Mouse (Mus musculus) kidney, adult 18-20 months (tissue): ENCODE data around the gene Tnrc18.

Experiments used
- DNase-seq: peaks from one replicate; pipeline ENCODE4 v3.0.0; 2021

The Tnrc18 gene

DNA sequence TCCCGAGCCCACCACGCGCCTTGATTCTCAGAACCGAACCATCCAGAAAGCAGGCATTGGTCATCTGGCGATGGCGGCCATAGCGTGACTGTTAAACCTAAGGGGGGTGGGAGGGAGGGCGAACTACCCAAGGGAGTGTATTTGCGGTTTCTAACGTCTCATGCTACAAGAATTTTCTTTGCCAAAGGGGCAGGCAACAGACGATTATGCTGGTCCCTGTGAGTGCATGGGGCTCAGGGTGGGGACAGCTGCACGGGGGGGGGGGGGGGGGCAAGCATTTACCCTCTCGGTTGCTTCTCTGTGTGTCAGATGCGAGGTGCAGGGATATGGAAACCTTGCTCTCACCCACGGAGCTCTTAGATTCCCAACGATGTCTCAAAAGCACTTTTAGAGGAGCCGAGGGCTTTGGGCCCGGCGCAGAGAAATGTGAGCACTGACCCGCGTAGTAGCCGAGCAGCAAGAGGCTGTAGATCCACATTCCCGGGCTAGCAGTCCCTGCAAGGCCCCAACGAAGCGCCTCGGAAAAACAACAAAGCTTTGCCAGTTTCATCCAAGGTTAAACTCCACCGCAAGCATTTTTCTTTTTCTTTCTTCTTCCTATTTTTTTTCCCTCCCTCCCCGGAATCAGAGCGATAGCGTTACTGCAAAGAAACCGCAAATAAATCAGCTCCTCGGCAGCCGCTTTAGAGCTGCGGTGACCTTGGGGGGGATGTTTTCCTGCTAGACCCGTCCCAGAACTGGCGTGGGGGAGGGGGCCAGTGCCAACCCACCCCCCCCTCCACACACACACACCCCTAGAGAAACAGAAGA is 5.0 kb upstream of the Tnrc18 start:
- DNase-seq = peak; percentile 74

DNA sequence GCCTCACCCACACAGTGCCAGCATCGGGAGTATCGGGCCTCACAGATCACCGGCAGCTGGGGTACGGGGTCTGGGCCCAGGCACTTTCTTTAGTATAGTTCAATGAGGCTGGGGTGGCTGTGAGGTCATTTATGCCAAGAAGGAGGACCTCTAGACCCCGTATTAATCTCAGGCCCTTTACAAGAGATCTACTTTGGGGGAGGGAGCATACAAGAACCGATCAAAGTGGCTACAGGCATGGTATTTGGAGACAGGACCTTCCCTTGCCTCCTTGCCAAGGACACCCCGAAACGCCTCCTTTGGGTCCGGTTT is 4.5 kb upstream of the Tnrc18 start:
- no peak for DNase-seq

DNA sequence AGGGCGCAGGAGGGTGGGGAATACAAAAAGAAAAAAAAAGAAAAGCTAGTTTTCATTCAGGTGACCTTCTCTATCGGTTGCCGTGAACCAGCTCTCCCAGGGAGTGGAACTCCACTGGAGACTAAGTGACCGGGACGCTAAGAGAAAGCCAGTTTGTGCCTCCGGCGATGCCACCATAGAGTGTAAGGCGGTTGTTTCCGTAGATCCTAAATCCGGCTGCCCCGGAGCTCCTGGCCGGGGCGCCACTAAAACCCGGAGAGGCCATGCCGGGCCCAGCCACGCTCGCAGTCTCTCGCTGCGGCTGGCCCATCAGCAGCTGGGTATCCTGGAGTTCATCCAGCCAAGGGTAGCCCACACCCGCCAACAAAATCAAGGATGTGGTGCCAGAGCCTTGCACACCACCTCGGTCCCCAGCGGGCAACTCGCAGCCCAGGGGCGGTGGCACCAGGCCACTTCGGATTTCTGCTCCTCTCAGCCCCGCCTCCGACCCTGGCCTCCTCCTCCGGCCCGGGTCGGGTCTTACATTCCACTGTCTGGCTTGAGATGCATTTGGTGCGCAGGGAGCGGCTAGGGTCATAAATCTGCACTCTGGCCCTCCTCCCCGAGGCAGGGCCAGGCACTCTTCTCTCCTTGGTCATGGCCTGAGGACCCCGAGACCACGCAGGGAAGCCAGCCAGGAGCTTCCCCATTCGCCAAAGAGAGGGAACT is 4.0 kb upstream of the Tnrc18 start:
- DNase-seq = peak; percentile 95

DNA sequence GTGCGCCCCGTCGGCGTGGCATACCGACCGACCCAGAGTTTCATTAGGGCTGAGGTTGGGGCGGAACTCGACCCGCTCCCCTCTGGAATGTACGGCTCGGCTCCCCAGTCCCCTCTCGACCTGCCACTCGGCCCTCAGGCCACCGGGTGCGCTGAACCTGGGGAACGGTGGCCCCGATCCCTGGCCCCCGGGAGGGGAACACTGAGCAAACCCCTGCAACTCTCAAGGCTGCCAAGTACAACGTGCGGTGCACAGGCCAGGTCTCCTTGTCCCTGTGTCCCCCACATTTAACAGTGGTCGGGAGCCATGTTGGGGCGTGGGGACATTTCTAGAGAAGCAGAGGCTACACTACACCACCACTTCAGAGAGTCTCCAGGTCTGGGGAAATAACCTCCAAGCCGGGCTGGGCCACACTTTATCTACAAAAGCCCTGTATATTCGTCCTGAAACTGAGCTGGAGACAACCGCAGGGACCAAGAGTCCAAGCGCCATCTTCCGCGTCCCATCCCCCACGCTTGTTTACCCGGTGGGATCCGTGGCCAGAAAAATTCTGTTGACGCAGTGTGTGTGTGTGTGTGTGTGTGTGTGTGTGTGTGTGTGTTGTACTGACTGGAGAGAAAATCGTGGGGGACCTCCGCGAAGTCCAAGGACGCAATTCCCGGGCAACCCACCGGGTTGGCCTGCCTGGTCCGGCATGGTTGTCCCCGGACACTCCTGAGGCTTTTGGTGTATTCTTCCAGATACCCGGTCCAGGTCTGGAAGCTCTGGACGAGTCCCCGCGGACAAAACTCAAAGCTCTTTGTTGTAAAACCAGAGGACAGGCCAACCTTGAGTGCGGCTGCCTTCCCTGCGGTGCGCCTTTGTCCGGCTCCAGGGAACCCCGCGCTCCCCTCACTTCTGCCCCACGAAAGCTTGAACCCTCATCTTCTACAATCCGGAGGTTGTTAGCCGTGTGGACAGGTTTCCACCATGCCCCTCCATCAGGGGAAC is 3.1 kb upstream of the Tnrc18 start:
- DNase-seq = peak; percentile 84

DNA sequence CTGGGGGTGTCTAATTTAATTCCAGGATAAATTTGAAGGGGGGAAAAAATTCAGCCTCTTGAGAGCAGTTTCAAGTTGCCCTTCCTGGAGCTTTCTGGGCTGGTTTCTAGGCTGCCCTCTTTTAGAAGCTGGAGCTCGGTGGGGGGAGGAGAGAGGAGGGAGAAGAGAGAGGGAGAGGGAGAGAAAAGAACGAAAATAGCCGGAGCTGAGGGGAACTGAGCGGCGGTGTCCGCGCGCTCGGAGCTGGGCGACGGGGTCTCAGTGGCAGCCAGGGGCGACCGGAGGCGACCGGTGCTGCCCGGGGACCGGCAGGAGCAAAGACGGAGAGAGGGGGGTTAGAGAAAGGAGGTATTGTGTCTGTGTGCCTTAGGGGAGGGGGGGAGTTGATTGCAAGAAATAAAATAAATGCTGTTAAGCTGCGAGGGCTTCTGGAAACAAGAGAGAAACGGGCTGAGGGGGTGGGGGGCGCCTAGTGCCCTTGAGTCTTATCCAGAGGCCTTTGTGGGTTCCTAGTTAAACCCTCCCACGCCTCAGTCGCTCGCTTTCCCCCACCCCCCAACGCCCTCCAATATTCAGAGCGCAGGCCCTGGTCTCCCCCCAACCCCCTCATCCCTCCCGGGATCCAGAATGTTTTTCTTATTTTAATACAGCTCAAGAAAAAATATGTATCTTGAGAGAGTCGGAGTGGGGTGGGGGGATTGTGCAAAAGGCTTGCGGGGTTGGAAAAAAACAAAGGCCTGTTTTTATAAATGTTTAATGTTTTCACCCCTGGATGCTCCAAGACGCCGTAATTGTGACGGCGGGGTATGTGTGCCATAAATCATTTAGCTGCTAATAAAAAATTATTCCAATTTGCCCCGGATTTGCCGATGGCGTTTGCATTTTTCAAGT is 2.2 kb upstream of the Tnrc18 start:
- peak; percentile 70 for DNase-seq

DNA sequence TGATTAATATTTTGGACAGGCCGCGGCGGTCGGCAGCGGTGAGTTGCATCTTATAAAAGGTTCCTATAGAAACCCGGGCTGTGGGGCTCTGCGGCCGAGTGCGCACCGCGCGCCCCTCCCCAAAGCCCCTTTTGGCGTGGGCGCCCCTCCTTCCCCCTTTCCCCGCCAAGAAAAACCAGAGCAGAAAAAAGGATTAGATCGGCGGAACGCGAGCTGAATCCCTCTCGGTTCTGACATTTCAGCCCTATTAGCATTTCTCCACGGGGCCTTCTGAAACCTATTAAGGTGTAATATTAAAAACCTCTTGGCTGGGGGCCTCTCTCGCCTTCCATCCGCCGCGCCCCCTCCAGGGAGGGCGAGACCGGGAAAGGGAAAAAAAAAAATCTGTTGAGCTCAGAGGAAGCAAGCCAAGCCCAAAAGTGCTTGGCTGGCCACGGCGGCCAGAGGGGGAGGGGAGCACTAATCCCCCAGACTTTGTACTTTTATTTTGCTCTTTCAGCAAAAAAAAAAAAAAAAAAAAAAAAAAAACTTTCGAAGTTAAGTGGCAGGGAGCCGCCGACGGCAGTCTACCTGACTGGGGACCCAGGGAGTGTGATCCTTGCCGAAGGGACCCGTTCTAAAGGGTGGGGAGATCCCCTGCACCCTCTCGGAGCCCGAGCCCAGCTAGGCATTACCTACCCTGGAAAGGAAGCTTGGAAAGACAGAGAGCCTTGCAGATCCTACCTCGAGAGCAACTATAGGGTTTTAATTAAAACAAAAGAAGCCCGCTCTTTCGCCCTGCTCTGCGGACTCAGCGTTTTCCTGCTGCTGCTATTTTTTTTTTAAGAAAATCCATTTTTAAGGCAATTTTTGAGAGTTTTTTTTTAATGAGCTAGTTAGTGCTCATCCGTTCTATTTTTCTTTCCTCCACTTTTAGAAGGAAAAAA is 1.2 kb upstream of the Tnrc18 start:
- DNase-seq = peak; percentile 89

DNA sequence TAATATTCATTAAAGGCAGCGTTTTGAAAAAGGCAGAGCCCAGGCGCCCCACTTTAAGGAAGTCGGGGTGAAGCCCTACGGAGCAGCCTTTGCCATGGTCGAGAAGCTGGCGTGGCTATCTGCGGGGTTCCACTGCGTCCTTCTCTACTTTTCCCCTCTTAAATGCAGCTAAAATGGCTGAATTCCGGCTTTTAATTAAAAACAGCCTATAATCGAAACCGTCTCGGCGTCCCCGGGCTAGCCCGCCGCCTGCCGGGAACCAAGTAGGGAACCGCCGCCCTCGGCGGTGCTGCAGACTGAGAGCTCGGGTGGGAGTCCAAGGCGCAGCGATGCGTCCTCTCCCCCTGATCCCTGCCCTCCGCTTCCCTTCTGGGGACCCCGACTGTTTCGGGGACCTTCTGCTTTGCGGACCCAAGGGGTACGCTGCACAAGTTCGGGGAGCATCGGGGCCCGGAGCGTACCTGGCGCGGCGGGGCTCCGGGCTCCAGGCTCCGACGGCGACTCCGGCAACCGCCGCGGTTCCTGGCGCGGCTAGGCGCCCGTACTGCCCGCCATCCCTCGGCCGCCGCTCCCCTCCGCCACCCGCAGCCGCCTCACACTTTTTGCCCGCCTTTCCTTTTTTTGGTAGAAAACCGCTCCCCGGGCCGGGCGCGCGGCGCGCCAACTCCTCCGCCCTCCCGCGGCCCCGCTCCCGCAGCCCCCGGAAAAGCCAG is 495 bp downstream of the Tnrc18 start:
- peak; percentile 80 for DNase-seq

DNA sequence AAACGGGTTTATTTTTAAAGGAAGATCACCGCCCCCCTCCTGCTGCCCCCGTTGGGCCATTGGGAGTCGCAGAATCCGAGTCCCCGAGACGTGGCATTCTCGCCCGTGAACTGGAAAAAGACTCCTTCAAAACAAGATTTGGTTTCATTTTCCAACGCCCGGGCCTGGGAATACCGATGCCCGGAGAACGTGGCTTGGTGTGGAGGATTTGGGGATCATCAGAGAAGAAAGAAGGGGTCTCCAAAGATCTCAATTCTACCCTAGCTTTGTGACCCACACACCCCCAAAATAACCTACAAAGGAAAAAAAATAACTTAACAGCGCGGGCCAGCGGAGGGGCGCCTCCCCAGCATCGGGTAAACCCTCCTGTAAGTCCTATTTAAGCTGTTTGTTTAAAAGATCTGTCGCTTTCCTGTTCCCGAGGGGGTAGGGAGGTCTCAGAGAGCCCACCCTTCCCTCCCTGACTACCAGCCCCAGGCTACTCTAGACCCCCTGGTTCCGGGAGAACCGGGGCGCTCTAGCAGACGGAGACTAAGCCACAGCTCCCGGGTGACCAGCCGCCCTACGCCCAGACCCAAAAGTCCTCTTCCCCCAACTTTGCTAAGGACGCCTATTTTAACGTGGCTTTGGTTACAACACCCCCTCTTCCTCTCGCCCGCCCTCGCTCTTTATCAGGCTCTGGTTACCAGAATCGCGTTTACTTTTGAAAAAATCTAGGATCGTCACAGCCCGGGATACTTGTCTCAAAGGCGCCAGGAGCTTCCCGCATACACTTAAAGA is 1.2 kb downstream of the Tnrc18 start:
- peak; percentile 71 for DNase-seq

DNA sequence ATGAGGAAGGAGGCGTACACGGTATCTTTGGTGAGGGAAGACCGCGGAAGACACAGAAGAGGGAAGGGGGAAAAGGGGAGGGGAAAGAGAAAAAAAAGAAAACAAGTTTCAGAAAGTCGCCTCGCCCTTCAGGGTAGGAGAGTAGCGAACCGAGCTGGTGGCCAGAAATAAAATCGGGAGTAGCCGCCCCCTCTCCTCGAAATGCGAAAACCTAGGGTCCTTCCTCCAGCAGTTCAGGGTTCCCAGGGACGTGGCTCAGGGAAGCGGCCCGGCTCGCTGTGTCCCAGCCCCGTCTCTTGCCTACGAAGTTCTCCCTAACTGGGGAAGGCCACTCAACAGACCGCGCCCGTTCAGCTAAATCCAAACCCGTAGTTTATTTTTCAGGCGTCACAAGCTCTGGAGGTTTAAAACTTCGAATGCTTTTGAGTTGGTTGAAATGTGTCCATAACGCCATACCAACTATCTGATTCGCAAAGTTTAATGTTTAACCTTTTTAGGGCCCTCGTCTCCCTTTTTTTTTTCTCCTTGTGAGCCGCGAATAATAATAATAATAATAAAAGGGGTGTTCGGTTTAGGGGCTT is 2.0 kb downstream of the Tnrc18 start:
- DNase-seq = peak; percentile 72

DNA sequence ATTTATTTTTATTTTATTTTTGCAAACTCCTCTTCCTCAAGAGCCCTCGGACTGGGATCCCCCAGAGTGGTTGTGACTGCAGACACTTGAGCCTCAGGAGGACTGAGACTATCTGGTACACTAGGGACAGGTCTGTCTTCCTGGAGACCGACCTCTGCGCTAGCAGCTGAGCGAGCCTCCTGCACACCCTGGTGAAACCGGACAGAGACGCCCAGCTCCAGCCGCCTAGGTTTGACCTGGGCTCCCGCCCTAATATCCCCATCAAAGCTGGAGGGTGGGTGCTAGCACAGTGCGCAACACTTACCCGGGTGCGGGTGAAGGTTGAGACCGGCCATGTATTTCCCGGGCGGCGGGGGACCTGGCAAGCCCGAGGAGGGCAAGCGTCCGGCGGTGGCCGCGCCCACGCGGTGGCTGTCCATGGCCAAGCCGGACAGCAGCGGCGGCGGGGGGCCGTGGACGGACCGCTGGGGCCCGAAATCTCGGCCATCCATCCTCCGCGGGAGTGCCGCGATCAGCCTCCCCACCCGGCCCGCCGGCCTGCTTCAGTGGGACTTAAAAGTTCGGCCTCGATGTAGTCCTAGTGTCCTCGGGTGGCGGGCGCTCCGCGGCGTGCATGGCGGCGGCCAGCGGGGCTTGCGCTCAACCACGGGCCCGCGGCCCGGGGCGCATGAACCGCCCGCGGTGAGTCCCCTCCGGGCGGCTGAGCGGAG is 2.6 kb downstream of the Tnrc18 start:
- DNase-seq = peak; percentile 76

DNA sequence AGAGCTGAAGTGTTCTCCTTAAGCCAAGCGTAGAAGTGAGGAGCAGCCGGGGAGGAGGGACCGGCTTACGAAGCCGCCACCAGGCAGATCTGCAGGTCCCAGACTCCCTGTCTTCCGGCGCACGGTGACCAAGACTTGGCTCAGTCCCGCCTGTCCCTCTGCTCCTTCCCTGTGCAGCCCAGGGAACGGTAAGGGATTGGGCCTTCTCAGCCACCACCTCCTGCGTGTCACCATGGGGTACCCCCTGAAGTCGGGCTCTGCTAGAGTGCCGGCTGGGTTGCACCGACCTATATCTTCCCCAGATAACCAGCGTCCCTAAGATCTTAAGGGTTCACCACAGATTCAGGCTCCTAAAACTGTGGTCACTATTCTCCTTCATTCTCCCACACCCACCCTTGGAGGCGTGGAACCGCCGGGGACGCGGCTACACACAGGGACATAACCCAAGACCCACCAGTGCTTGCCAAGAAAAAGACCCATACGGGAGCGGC is 3.3 kb downstream of the Tnrc18 start:
- peak; percentile 68 for DNase-seq

DNA sequence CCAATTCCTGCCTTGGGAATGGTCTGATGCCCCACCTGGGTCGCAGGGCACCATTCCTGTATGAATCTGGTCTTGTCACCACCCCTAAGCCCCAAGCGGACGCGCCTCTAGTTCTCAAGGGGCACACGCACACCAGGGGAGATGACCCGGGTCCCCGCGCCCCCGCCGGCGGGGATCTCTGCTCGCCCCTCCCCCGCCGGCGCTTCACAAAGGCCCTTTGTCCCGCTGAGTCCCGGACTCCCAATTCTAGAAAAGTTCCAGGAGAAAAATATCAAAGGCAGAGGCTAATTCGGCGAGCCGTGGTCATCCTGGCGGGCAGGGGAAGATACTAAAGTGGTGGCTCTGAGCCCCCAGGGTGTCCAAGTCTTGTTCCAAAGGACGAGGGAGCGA is 3.7 kb downstream of the Tnrc18 start:
- peak; percentile 47 for DNase-seq

DNA sequence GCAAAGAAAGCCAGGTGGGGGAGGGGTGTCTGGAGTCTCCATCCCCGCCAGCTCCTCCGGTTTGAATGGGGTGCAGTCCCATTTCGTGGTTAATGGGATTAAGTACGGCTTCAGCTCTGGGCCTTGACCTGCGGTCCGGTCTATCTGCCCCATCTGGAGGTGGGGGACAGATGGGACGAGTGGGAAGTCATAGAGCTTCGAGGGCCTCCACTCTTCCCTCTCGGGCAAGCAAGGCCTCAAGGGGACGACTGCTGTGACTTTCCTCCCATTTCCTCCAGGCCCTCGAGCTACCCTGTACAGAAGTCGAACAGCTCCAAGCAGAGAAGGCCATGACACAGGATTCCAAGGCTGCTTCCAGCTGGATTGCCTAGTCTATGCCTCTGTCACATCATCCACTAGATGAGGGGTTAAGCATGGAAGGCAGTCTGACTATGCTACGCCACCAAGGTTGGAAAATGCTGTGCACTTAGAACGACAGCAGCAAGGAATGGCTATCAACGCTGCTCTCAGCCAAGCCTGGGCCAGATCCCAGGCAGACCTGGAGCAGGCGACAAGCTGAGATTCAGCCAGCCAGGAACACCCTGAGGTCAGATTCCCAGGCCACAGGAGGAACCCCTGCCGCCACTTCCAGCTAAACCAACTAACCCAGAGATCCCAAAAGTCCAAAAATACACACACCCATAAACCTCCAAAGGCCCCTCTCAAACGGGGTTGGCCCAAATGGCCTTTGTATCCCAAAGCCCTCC is 4.3 kb downstream of the Tnrc18 start:
- peak; percentile 65 for DNase-seq

DNA sequence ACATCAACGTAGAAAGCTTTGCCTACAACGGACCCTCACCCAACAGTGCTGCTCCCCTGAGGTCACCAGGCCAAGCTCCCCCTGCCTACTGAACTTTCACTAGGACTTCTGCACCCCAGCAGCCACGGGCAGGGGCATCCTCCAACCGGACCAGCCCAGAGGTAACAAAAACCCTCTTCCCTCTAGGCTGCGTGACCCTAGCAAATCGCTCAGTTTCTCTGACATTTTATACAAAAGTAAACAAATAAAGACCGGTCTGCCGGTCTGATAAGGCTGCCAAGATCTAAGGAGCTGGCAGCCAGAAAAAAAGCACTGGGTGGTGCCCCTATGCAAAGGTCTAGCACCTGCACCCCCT is 4.9 kb downstream of the Tnrc18 start:
- no peak for DNase-seq

DNA sequence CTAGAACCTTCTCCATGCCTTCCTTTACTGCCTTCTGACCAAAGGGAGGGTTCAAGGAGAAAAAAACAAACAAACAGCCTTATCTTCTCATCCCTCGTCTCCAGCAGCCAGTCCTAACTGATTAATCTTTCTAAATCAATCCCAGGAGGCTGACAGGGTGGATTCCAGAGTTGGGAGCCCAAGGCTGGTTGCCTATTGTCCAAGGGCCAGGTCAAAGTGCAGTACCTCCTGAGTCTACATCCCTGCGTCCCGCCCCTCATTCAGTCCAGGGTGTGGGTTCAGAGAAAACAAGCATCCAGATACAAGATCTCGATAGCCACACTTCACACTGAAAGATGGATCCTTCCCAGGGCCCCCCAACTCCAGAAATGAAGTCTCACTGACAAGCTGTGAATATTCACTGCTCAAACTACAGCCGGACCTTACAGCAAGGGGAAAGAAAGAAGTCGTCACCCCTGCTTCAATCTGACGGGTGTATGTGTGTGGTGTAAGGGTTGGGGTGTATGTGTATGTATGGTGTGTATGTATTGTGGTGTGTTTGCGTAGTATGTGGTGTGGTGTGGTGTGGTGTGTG is 5.5 kb downstream of the Tnrc18 start:
- DNase-seq = peak; percentile 67

DNA sequence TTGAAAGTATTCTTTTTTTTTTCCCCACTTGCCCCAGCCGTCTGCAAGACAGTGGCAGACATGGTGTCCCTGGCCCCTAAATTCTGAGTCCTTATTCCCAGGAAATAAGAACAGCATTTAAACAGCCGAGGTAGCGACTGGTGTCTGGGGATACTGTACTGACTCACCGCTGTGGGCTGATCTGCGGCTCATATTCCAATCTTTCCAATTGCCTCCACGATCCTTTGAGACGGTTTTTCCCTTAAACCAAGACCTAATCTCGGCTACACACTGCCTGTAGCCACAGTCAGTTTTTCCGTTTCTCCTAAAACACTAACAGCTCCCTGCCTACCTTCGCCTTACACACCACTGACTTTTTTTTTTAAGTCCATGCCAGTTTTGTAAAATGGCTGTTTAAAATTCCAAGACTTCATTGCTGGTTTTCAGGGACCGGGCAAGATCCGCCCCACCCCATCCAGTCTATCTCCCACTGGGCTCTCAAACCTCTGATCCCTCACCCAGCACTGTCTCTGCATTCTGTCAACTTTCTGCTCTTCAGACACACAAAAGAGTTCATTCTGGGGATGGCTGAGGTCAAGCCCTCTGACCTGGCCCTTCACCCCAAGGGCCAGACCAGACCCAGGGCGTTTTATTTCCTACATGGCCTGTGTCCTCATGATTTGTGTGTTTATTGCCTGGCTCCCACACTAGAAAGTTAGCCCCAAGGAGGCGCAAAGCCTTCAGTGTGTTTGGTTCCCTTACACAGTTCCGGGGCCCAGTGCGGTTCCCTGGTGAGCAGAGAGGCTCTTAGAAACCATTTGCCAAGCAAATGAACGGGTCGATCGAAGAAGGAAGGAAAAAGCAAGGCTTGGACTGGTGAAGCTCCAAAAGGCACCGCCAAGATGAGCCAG is 6.5 kb downstream of the Tnrc18 start:
- DNase-seq = no peak
